Mouse (Mus musculus): ENCODE measurements around the gene Fam19a1.

GRCm38 (mm10) chr6:96631518-96631917 is 518.6 kb downstream of the Fam19a1 start:
- TF ChIP-seq CTCF (IDR thresholded peaks at IDR 0.05; ENCODE audit: low read depth): no peak
- TF ChIP-seq EP300 (IDR thresholded peaks at IDR 0.05; ENCODE audit: low read depth): no peak

All from liver, postnatal 0 days (tissue).